ENCODE assay signal across 8 mouse cellular contexts in the genomic region with DNA sequence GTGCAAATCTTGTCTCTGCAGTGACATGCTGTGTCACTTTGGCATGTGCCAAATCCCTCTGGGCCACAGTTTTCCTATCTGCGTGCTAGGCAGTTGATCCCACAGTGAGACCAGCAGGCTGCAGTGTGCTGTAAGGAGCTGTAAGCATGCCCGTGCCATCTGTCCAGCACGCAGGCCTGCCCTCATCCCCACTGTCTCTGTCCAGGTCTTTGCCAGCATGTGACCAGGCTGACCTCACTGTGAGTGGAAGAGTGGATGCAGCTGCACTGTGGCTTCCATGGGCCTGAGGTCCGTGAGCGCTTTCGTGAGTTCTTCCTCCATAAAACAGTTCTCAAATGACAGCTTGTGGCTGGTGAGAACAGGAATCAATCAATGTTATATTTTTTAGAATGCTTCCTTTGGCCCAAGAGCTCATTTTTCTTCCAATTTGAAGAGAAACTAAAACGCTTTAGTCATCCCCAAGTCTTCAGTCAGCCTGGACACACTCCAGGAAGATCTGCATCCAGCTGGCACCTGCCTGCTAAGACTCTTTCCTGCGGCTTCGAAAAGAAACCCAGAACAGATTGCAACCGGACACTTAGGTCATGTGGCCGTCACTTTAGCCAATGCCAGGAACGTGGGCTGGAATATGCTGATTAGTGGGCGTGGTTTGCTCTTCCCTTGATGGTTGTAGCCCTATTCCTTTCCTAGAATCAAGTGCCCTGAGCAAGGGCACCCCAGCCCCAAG. TPM values are rescaled to one million over a fixed set of nuclear protein-coding genes. Genes with fewer than 3 reads are reported as not detected.
A peak's percentile ranks its signal among the peaks of the same experiment; 100 is the strongest.
DNase-seq lines count a peak whose midpoint lies in the region; ATAC-seq lines count a peak whose summit lies in the region.

No protein-coding gene starts in this region.

- DNase-seq in adrenal gland, adult (ENCODE audit: inconsistent age in 2 of 2, low spot score in 1 of 2) = peak; percentile 77 to 86
- peak; percentile 83 to 85 for DNase-seq in cerebellum, postnatal 36 days
- DNase-seq in frontal cortex, postnatal 36 days (ENCODE audit: low spot score in 2 of 2) = peak; percentile 70 to 89
- DNase-seq in layer of hippocampus, adult 9-11 months = peak; percentile 72
- DNase-seq in retina, postnatal 7 days (ENCODE audit: low read depth, low spot score) = peak; percentile 66
- DNase-seq in natural killer cell, adult 2 months (ENCODE audit: low spot score in 2 of 2) = no peak

- H3K36me3 ChIP-seq in hindbrain, embryonic 12.5 days = no peaks in the 10 kb centered on the region
- H3K36me3 ChIP-seq in lung, embryonic 15.5 days = no peaks in the 10 kb centered on the region

- H3K4me2 ChIP-seq in hindbrain, embryonic 12.5 days (replicated peaks) = peak overlapping the region; percentile 32
- peak overlapping the region; percentile 37 for H3K4me2 ChIP-seq in lung, embryonic 15.5 days

- no peak overlapping the region for H3K4me3 ChIP-seq in hindbrain, embryonic 12.5 days
- peak overlapping the region; percentile 15 for H3K4me3 ChIP-seq in lung, embryonic 15.5 days

- no peaks in the 10 kb centered on the region for H3K27me3 ChIP-seq in hindbrain, embryonic 12.5 days
- peaks cover 29% of the 10 kb centered on the region for H3K27me3 ChIP-seq in lung, embryonic 15.5 days

- WGBS in hindbrain, embryonic 12.5 days = 17% methylated on average over 13 of the region's 13 CpGs
- 10% methylated on average over 13 of the region's 13 CpGs for WGBS in lung, embryonic 15.5 days

- no peak overlapping the region for H3K9ac ChIP-seq in hindbrain, embryonic 12.5 days
- no peak overlapping the region for H3K9ac ChIP-seq in lung, embryonic 15.5 days

- peak; percentile 79 for ATAC-seq in hindbrain, embryonic 12.5 days (ENCODE audit: low FRiP score)
- peak; percentile 90 for ATAC-seq in lung, embryonic 15.5 days (ENCODE audit: borderline replicate concordance, extremely low read depth, low FRiP score, low TSS enrichment)

- H3K9me3 ChIP-seq in hindbrain, embryonic 12.5 days (replicated peaks) = no peaks in the 10 kb centered on the region
- no peaks in the 10 kb centered on the region for H3K9me3 ChIP-seq in lung, embryonic 15.5 days

- peaks cover 42% of the 10 kb centered on the region for H3K4me1 ChIP-seq in hindbrain, embryonic 12.5 days
- H3K4me1 ChIP-seq in lung, embryonic 15.5 days = peaks cover 9% of the 10 kb centered on the region

- 0 out of 2 replicates have a peak overlapping the region, but pooled peaks have one; percentile 30 for H3K27ac ChIP-seq in hindbrain, embryonic 12.5 days
- H3K27ac ChIP-seq in lung, embryonic 15.5 days = peak overlapping the region; percentile 30; the same call in 1 of the 2 replicates

RNA-seq across cellular contexts. Expression of gene Sfswap, which starts 46.1 kb away (rescaled TPM):
- polyA plus RNA-seq in hindbrain, embryonic 12.5 days (2016; fragmentation: Nextera tagmentation; extraction: Ambion mirVana) = 60.7 and 70.4 TPM in 2 replicates
- polyA plus RNA-seq in lung, embryonic 15.5 days (2015; fragmentation: Nextera tagmentation; extraction: Ambion mirVana) = 38.4 and 42.8 TPM in 2 replicates

Comparison
In these comparisons a context has a peak if more than half of its experiments do, and no peak if none do; other contexts are left out.
1. DNase-seq: peak in adrenal gland, adult (2 of 2), cerebellum, postnatal 36 days (2 of 2), frontal cortex, postnatal 36 days (2 of 2), layer of hippocampus, adult 9-11 months (single experiment) and retina, postnatal 7 days (single experiment); none in natural killer cell, adult 2 months (0 of 2).